Mouse (Mus musculus): ENCODE data around the gene Ccdc3. TPM values are rescaled to one million over a fixed set of nuclear protein-coding genes. Genes with fewer than 3 reads are reported as not detected.
"Not testable (repeated sequence)": the region's sequence is repeated elsewhere in the genome, so short reads cannot be mapped to it uniquely, and the experiment has no call there.

Gene Ccdc3
- 10.3 TPM in 2 replicates for polyA plus RNA-seq (2015; fragmentation: Nextera tagmentation; extraction: Ambion mirVana)

GRCm38 (mm10) chr2:5137500-5138286 lies at the start of gene Ccdc3:
TSS of gene Ccdc3 (plus strand) at chr2:5137776.
- Histone ChIP-seq H3K9ac (ENCODE audit: low read depth, low read length) (peak within 1 kb of the TSS; percentile 52), H3K36me3 (ENCODE audit: control insufficient read depth, insufficient read depth) (no peaks in the 10 kb centered on the region), H3K4me1 (replicated peaks; ENCODE audit: control insufficient read depth, insufficient read depth, low read length) (peaks cover 14% of the 10 kb centered on the region), H3K27me3 (replicated peaks; ENCODE audit: control insufficient read depth, insufficient read depth, low read length) (0 out of 2 replicates have a peak, but pooled peaks cover 6% of the 10 kb centered on the region), H3K9me3 (ENCODE audit: control insufficient read depth) (no peaks in the 10 kb centered on the region), H3K27ac (ENCODE audit: low read depth, low read length) (no peak within 1 kb of the TSS), H3K4me2 (replicated peaks; ENCODE audit: low read depth) (peak within 1 kb of the TSS; percentile 91), H3K4me3 (ENCODE audit: low read depth, low read length) (peak within 1 kb of the TSS; percentile 56)
- WGBS, result under 1% methylated on average over 77 of the region's 78 CpGs
- no peak for TF ChIP-seq CTCF (IDR thresholded peaks at IDR 0.05; ENCODE audit: low read depth)
- ATAC-seq, result no peak

DNA sequence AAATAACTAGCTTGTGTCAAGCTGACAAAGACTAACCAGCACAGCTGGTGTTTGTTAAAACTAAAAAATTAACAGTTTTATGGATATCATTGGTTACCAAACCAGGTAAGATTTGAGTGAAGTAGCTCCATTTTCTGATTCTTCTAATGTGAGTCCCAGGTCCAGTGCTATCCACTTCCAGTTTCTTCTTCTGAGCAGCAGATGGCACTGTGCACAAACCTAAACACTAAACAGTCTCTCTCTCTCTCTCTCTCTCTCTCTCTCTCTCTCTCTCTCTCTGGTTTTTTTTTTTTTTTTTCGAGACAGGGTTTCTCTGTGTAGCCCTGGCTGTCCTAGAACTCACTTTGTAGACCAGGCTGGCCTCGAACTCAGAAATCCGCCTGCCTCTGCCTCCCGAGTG lies 47.2 kb upstream of the Ccdc3 start:
- not testable (repeated sequence) for H3K9me3 ChIP-seq (ENCODE audit: control insufficient read depth); H3K27ac ChIP-seq (ENCODE audit: low read depth, low read length); H3K36me3 ChIP-seq (ENCODE audit: control insufficient read depth, insufficient read depth); H3K9ac ChIP-seq (ENCODE audit: low read depth, low read length); H3K4me2 ChIP-seq (replicated peaks; ENCODE audit: low read depth); H3K4me3 ChIP-seq (ENCODE audit: low read depth, low read length); H3K4me1 ChIP-seq (replicated peaks; ENCODE audit: control insufficient read depth, insufficient read depth, low read length); ATAC-seq; H3K27me3 ChIP-seq (replicated peaks; ENCODE audit: control insufficient read depth, insufficient read depth, low read length)
- 75% methylated on average over 1 of the region's 4 CpGs for WGBS
- peak; percentile 74 for TF ChIP-seq CTCF (IDR thresholded peaks at IDR 0.05; ENCODE audit: low read depth)

DNA sequence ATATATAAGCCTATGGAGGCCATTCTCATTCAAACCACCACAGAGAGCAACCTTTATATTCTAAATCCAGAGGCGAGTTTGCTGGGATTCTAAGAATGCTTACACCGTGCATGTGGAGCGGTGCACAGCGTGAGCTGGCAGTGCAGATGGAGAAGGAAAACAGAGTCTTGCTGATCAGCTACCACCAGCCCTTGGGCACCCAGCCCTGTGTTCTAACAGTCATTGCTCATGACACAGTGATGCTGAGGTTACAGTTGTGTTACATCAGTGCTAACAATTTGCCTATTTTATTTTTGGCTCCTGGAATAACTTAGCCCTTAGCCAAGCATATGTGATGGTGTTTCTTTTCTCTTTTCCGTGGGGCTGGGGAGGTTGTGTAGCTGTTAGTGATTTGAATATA lies 42.7 kb upstream of the Ccdc3 start:
- ATAC-seq, result no peak
- Histone ChIP-seq H3K4me3 (ENCODE audit: low read depth, low read length) (no peak overlapping the region), H3K9ac (ENCODE audit: low read depth, low read length) (no peak overlapping the region), H3K4me1 (replicated peaks; ENCODE audit: control insufficient read depth, insufficient read depth, low read length) (no peaks in the 10 kb centered on the region), H3K4me2 (replicated peaks; ENCODE audit: low read depth) (no peak overlapping the region), H3K36me3 (ENCODE audit: control insufficient read depth, insufficient read depth) (no peaks in the 10 kb centered on the region), H3K27ac (ENCODE audit: low read depth, low read length) (no peak overlapping the region), H3K9me3 (ENCODE audit: control insufficient read depth) (no peaks in the 10 kb centered on the region), H3K27me3 (replicated peaks; ENCODE audit: control insufficient read depth, insufficient read depth, low read length) (no peaks in the 10 kb centered on the region)
- WGBS, result 87% methylated on average over 5 of the region's 5 CpGs
- no peak for TF ChIP-seq CTCF (IDR thresholded peaks at IDR 0.05; ENCODE audit: low read depth)

- Histone ChIP-seq H3K36me3 (ENCODE audit: control insufficient read depth, insufficient read depth) (no peaks in the 10 kb centered on the region), H3K4me2 (replicated peaks; ENCODE audit: low read depth) (no peak overlapping the region), H3K9me3 (ENCODE audit: control insufficient read depth) (no peaks in the 10 kb centered on the region), H3K4me1 (replicated peaks; ENCODE audit: control insufficient read depth, insufficient read depth, low read length) (no peaks in the 10 kb centered on the region), H3K27ac (ENCODE audit: low read depth, low read length) (no peak overlapping the region), H3K4me3 (ENCODE audit: low read depth, low read length) (no peak overlapping the region), H3K27me3 (replicated peaks; ENCODE audit: control insufficient read depth, insufficient read depth, low read length) (no peaks in the 10 kb centered on the region), H3K9ac (ENCODE audit: low read depth, low read length) (no peak overlapping the region)
- no peak for ATAC-seq
- 8% methylated on average over 1 of the region's 1 CpGs for WGBS
- no peak for TF ChIP-seq CTCF (IDR thresholded peaks at IDR 0.05; ENCODE audit: low read depth)
These were observed 42.3 kb upstream of the Ccdc3 start for GRCm38 (mm10) chr2:5095316-5095715.

DNA sequence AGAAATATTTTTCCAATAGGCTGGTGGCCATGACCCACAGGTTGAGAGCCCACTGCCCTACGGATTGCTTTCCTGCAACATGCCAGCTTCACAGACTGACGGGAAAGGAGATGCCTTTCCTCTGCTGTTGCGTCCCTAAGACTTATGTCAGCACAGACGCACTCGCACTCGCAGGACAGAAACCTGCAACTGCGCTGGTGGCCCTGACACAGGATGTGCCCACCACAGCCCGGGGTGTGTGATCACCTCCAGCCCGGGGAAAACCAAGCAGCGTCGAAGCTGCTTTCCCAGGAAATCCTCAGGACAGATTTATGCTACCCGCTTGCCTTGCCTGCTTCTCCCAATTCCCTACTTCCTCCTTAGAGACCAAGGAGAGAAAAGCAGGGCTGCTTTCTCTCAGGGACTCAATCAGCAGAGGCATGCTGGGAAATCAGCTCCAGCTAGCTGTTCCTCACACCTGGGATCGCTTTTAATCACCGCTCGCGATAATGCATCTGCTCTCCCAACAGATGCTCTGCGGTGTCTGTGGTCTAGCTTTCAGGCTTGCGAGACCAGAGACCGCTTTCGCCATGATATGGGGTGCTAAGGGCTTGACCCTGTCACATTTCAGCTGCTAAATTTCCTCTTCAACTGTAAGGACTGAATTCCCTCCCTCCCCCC lies 39.7 kb upstream of the Ccdc3 start:
- Histone ChIP-seq H3K27me3 (replicated peaks; ENCODE audit: control insufficient read depth, insufficient read depth, low read length) (no peaks in the 10 kb centered on the region), H3K9me3 (ENCODE audit: control insufficient read depth) (no peaks in the 10 kb centered on the region), H3K9ac (ENCODE audit: low read depth, low read length) (no peak overlapping the region), H3K27ac (ENCODE audit: low read depth, low read length) (no peak overlapping the region), H3K4me1 (replicated peaks; ENCODE audit: control insufficient read depth, insufficient read depth, low read length) (no peaks in the 10 kb centered on the region), H3K36me3 (ENCODE audit: control insufficient read depth, insufficient read depth) (no peaks in the 10 kb centered on the region), H3K4me2 (replicated peaks; ENCODE audit: low read depth) (peak overlapping the region; percentile 42), H3K4me3 (ENCODE audit: low read depth, low read length) (peak overlapping the region; percentile 13)
- no peak for TF ChIP-seq CTCF (IDR thresholded peaks at IDR 0.05; ENCODE audit: low read depth)
- ATAC-seq, result no peak
- 26% methylated on average over 20 of the region's 20 CpGs for WGBS

GRCm38 (mm10) chr2:5099176-5099575 lies 38.4 kb upstream of the Ccdc3 start:
- H3K36me3 ChIP-seq (ENCODE audit: control insufficient read depth, insufficient read depth), result no peaks in the 10 kb centered on the region
- TF ChIP-seq CTCF (IDR thresholded peaks at IDR 0.05; ENCODE audit: low read depth), result no peak
- H3K4me2 ChIP-seq (replicated peaks; ENCODE audit: low read depth), result no peak overlapping the region
- no peak overlapping the region for H3K27ac ChIP-seq (ENCODE audit: low read depth, low read length)
- no peak overlapping the region for H3K9ac ChIP-seq (ENCODE audit: low read depth, low read length)
- 65% methylated on average over 6 of the region's 6 CpGs for WGBS
- no peak for ATAC-seq
- no peak overlapping the region for H3K4me3 ChIP-seq (ENCODE audit: low read depth, low read length)
- no peaks in the 10 kb centered on the region for H3K9me3 ChIP-seq (ENCODE audit: control insufficient read depth)
- H3K4me1 ChIP-seq (replicated peaks; ENCODE audit: control insufficient read depth, insufficient read depth, low read length), result no peaks in the 10 kb centered on the region
- H3K27me3 ChIP-seq (replicated peaks; ENCODE audit: control insufficient read depth, insufficient read depth, low read length), result no peaks in the 10 kb centered on the region
